10 mouse cellular contexts compared by ENCODE assay signal in genomic region chr16:86882529-86882928, GRCm38 (mm10).
DNase-seq lines count a peak whose midpoint lies in the region; ATAC-seq lines count a peak whose summit lies in the region.
"Had no signal": no experiment of that assay in that cellular context is flagged by ENCODE, and none has a peak within 500 bp of the region (broad histone marks: within the 10 kb centered on the region; RNA-seq: fewer than 3 reads in every experiment).

No protein-coding gene starts in this region.

- H3K36me3 ChIP-seq in hindbrain, embryonic 10.5 days: no peaks in the 10 kb centered on the region
- H3K36me3 ChIP-seq in hindbrain, embryonic 13.5 days: no peaks in the 10 kb centered on the region
- H3K36me3 ChIP-seq in liver, embryonic 11.5 days (ENCODE audit: control insufficient read depth, insufficient read depth, low read length): no peaks in the 10 kb centered on the region
- H3K36me3 ChIP-seq: G1E; limb, embryonic 15.5 days had no signal

- 36% methylated on average over 6 of the region's 6 CpGs for WGBS in hindbrain, embryonic 10.5 days
- WGBS in hindbrain, embryonic 13.5 days: 35% methylated on average over 6 of the region's 6 CpGs
- 26% methylated on average over 6 of the region's 6 CpGs for WGBS in liver, embryonic 11.5 days

- H3K4me3 ChIP-seq in hindbrain, embryonic 10.5 days: no peak overlapping the region
- no peak overlapping the region for H3K4me3 ChIP-seq in hindbrain, embryonic 13.5 days
- no peak overlapping the region for H3K4me3 ChIP-seq in liver, embryonic 11.5 days (ENCODE audit: low read depth, low read length)
- H3K4me3 ChIP-seq: limb, embryonic 15.5 days had no signal

- no peaks in the 10 kb centered on the region for H3K27me3 ChIP-seq in hindbrain, embryonic 10.5 days (ENCODE audit: insufficient read depth, poor library complexity, severe bottlenecking)
- H3K27me3 ChIP-seq in hindbrain, embryonic 13.5 days: no peaks in the 10 kb centered on the region
- no peaks in the 10 kb centered on the region for H3K27me3 ChIP-seq in liver, embryonic 11.5 days (replicated peaks; ENCODE audit: control insufficient read depth, insufficient read depth, low read length)
- H3K27me3 ChIP-seq: limb, embryonic 15.5 days had no signal

- DNase-seq in hindbrain, embryonic 10.5 days (ENCODE audit: low spot score): peak; percentile 54
- DNase-seq in cerebellum, adult 8-10 months: peak; percentile 27
- DNase-seq in frontal cortex, postnatal 36 days (ENCODE audit: low spot score in 2 of 2): peak; percentile 35 to 54
- DNase-seq in kidney, adult 9 months: peak; percentile 81
- DNase-seq in liver, embryonic 11.5 days (ENCODE audit: low spot score): peak; percentile 34
- DNase-seq in retina, embryonic 14.5 days (ENCODE audit: low spot score): peak; percentile 81

- no peak; the same call in 1 of the 2 replicates for ATAC-seq in hindbrain, embryonic 13.5 days (ENCODE audit: low FRiP score)
- no peak for ATAC-seq in liver, embryonic 11.5 days (replicated peaks; ENCODE audit: low FRiP score)
- no peak for ATAC-seq in erythroid progenitor cell, adult 5-6 weeks (replicated peaks; ENCODE audit: low FRiP score, poor library complexity, severe bottlenecking)

- H3K27ac ChIP-seq in hindbrain, embryonic 10.5 days: no peak overlapping the region
- H3K27ac ChIP-seq in hindbrain, embryonic 13.5 days: no peak overlapping the region
- H3K27ac ChIP-seq in liver, embryonic 11.5 days (ENCODE audit: low read depth, low read length): no peak overlapping the region
- H3K27ac ChIP-seq: limb, embryonic 15.5 days had no signal

- H3K9ac ChIP-seq in hindbrain, embryonic 13.5 days: no peak overlapping the region
- no peak overlapping the region for H3K9ac ChIP-seq in liver, embryonic 11.5 days (ENCODE audit: low read depth, low read length)
- H3K9ac ChIP-seq: limb, embryonic 15.5 days had no signal

- H3K9me3 ChIP-seq in hindbrain, embryonic 10.5 days: no peaks in the 10 kb centered on the region
- no peaks in the 10 kb centered on the region for H3K9me3 ChIP-seq in hindbrain, embryonic 13.5 days
- no peaks in the 10 kb centered on the region for H3K9me3 ChIP-seq in liver, embryonic 11.5 days (ENCODE audit: control insufficient read depth, low read length)
- H3K9me3 ChIP-seq: limb, embryonic 15.5 days had no signal

- no peak overlapping the region for H3K4me2 ChIP-seq in hindbrain, embryonic 13.5 days
- no peak overlapping the region for H3K4me2 ChIP-seq in liver, embryonic 11.5 days
- H3K4me2 ChIP-seq: limb, embryonic 15.5 days had no signal

- H3K4me1 ChIP-seq in hindbrain, embryonic 10.5 days (replicated peaks): no peaks in the 10 kb centered on the region
- no peaks in the 10 kb centered on the region for H3K4me1 ChIP-seq in hindbrain, embryonic 13.5 days (replicated peaks)
- H3K4me1 ChIP-seq in liver, embryonic 11.5 days (replicated peaks; ENCODE audit: control insufficient read depth, insufficient read depth, low read length): no peaks in the 10 kb centered on the region
- H3K4me1 ChIP-seq: limb, embryonic 15.5 days had no signal

Comparison
In these comparisons a context has a peak if more than half of its experiments do, and no peak if none do; other contexts are left out.
1. DNase-seq: peak in every context shown above with its lines; median percentile 81 in kidney, adult 9 months; 81 in retina, embryonic 14.5 days; 54 in hindbrain, embryonic 10.5 days; 44 in frontal cortex, postnatal 36 days; 34 in liver, embryonic 11.5 days; 27 in cerebellum, adult 8-10 months.